Mouse (Mus musculus): ENCODE measurements around the gene Ick. TPM values are rescaled to one million over a fixed set of nuclear protein-coding genes. Genes with fewer than 3 reads are reported as not detected.
"Not testable (repeated sequence)": the region's sequence is repeated elsewhere in the genome, so short reads cannot be mapped to it uniquely, and the experiment has no call there.

Gene Ick
- polyA plus RNA-seq, 1 experiment from 2014 or later = 23.5 TPM

GRCm38 (mm10) chr9:78176201-78176727 lies 67.3 kb downstream of the Ick start:
- Histone ChIP-seq H3K27me3 (no peaks in the 10 kb centered on the region), H3K9me3 (no peaks in the 10 kb centered on the region), H3K9ac (peak overlapping the region; percentile 83), H3K4me3 (peak overlapping the region; percentile 71), H3K4me1 (peaks cover 8% of the 10 kb centered on the region; the same call in 1 of the 2 replicates), H3K36me3 (no peaks in the 10 kb centered on the region), H3K27ac (peak overlapping the region; percentile 98), H3K4me2 (peak overlapping the region; percentile 43)
- under 1% methylated on average over 22 of the region's 22 CpGs for WGBS
- ATAC-seq (ENCODE audit: insufficient number of reproducible peaks, low FRiP score, low TSS enrichment, low read depth) = no peak

- H3K4me2 ChIP-seq = peak overlapping the region; percentile 43
- 15% methylated on average over 7 of the region's 7 CpGs for WGBS
- H3K9ac ChIP-seq = peak overlapping the region; percentile 83; the same call in 1 of the 2 replicates
- peak overlapping the region; percentile 98 for H3K27ac ChIP-seq
- H3K27me3 ChIP-seq = no peaks in the 10 kb centered on the region
- ATAC-seq (ENCODE audit: insufficient number of reproducible peaks, low FRiP score, low TSS enrichment, low read depth) = no peak
- H3K4me3 ChIP-seq = peak overlapping the region; percentile 71
- no peaks in the 10 kb centered on the region for H3K9me3 ChIP-seq
- peaks cover 8% of the 10 kb centered on the region; the same call in 1 of the 2 replicates for H3K4me1 ChIP-seq
- H3K36me3 ChIP-seq = no peaks in the 10 kb centered on the region
Measured at GRCm38 (mm10) chr9:78176831-78177230, 67.8 kb downstream of the Ick start.

GRCm38 (mm10) chr9:78178197-78178596 lies 69.2 kb downstream of the Ick start:
- Histone ChIP-seq H3K4me1 (peaks cover 8% of the 10 kb centered on the region; the same call in 1 of the 2 replicates), H3K27ac (no peak overlapping the region), H3K9ac (no peak overlapping the region), H3K4me2 (no peak overlapping the region), H3K9me3 (no peaks in the 10 kb centered on the region), H3K4me3 (no peak overlapping the region), H3K27me3 (no peaks in the 10 kb centered on the region), H3K36me3 (no peaks in the 10 kb centered on the region)
- 86% methylated on average over 5 of the region's 5 CpGs for WGBS
- no peak for ATAC-seq (ENCODE audit: insufficient number of reproducible peaks, low FRiP score, low TSS enrichment, low read depth)

GRCm38 (mm10) chr9:78179071-78179470 lies 70.1 kb downstream of the Ick start:
- no peak for ATAC-seq (ENCODE audit: insufficient number of reproducible peaks, low FRiP score, low TSS enrichment, low read depth)
- Histone ChIP-seq H3K9me3 (no peaks in the 10 kb centered on the region), H3K4me3 (no peak overlapping the region), H3K36me3 (no peaks in the 10 kb centered on the region), H3K27ac (no peak overlapping the region), H3K27me3 (no peaks in the 10 kb centered on the region), H3K4me1 (peaks cover 8% of the 10 kb centered on the region; the same call in 1 of the 2 replicates), H3K4me2 (no peak overlapping the region), H3K9ac (no peak overlapping the region)
- WGBS = 82% methylated on average over 2 of the region's 2 CpGs

- not testable (repeated sequence) for H3K9ac ChIP-seq; H3K4me2 ChIP-seq; ATAC-seq (ENCODE audit: insufficient number of reproducible peaks, low FRiP score, low TSS enrichment, low read depth); H3K27me3 ChIP-seq; H3K4me3 ChIP-seq; H3K27ac ChIP-seq; H3K4me1 ChIP-seq; H3K9me3 ChIP-seq; H3K36me3 ChIP-seq
- WGBS = 95% methylated on average over 4 of the region's 7 CpGs
Measured at GRCm38 (mm10) chr9:78182474-78182873, 73.5 kb downstream of the Ick start, which contains the start of gene Gsta4. Gsta4 (plus strand) TSS chr9:78182774.

- H3K27me3 ChIP-seq = no peaks in the 10 kb centered on the region
- H3K9ac ChIP-seq = no peak overlapping the region
- H3K27ac ChIP-seq = no peak overlapping the region
- no peak for ATAC-seq (ENCODE audit: insufficient number of reproducible peaks, low FRiP score, low TSS enrichment, low read depth)
- no peak overlapping the region for H3K4me3 ChIP-seq
- H3K4me1 ChIP-seq = peaks cover 2% of the 10 kb centered on the region
- no peaks in the 10 kb centered on the region for H3K9me3 ChIP-seq
- 71% methylated on average over 9 of the region's 9 CpGs for WGBS
- no peaks in the 10 kb centered on the region for H3K36me3 ChIP-seq
- no peak overlapping the region for H3K4me2 ChIP-seq
Measured at GRCm38 (mm10) chr9:78185686-78186085, 76.7 kb downstream of the Ick start.

GRCm38 (mm10) chr9:78188910-78189309 lies 79.9 kb downstream of the Ick start:
- Histone ChIP-seq H3K27ac (no peak overlapping the region), H3K4me1 (peaks cover 19% of the 10 kb centered on the region), H3K27me3 (no peaks in the 10 kb centered on the region), H3K4me3 (no peak overlapping the region), H3K4me2 (no peak overlapping the region), H3K9me3 (no peaks in the 10 kb centered on the region), H3K9ac (no peak overlapping the region), H3K36me3 (no peaks in the 10 kb centered on the region)
- 78% methylated on average over 8 of the region's 8 CpGs for WGBS
- ATAC-seq (ENCODE audit: insufficient number of reproducible peaks, low FRiP score, low TSS enrichment, low read depth) = no peak

GRCm38 (mm10) chr9:78190651-78191634 lies 82.0 kb downstream of the Ick start:
- no peak for ATAC-seq (ENCODE audit: insufficient number of reproducible peaks, low FRiP score, low TSS enrichment, low read depth)
- Histone ChIP-seq H3K9ac (no peak overlapping the region), H3K4me3 (peak overlapping the region; percentile 50), H3K4me2 (peak overlapping the region; percentile 63), H3K27me3 (no peaks in the 10 kb centered on the region), H3K27ac (0 out of 2 replicates have a peak overlapping the region, but pooled peaks have one; percentile 43), H3K4me1 (peaks cover 24% of the 10 kb centered on the region), H3K9me3 (no peaks in the 10 kb centered on the region), H3K36me3 (no peaks in the 10 kb centered on the region)
- WGBS = 4% methylated on average over 19 of the region's 19 CpGs

GRCm38 (mm10) chr9:78191736-78192135 lies 82.7 kb downstream of the Ick start:
- ATAC-seq (ENCODE audit: insufficient number of reproducible peaks, low FRiP score, low TSS enrichment, low read depth) = no peak
- H3K9ac ChIP-seq = peak overlapping the region; percentile 14; the same call in 1 of the 2 replicates
- no peaks in the 10 kb centered on the region for H3K36me3 ChIP-seq
- WGBS = under 1% methylated on average over 18 of the region's 18 CpGs
- no peaks in the 10 kb centered on the region for H3K9me3 ChIP-seq
- H3K4me1 ChIP-seq = peaks cover 24% of the 10 kb centered on the region
- peak overlapping the region; percentile 63 for H3K27ac ChIP-seq
- no peaks in the 10 kb centered on the region for H3K27me3 ChIP-seq
- H3K4me3 ChIP-seq = peak overlapping the region; percentile 50
- H3K4me2 ChIP-seq = peak overlapping the region; percentile 63

GRCm38 (mm10) chr9:78193902-78194597 lies 85.1 kb downstream of the Ick start:
- peaks cover 24% of the 10 kb centered on the region for H3K4me1 ChIP-seq
- ATAC-seq (ENCODE audit: insufficient number of reproducible peaks, low FRiP score, low TSS enrichment, low read depth) = no peak
- H3K9me3 ChIP-seq = no peaks in the 10 kb centered on the region
- 38% methylated on average over 9 of the region's 9 CpGs for WGBS
- H3K36me3 ChIP-seq = no peaks in the 10 kb centered on the region
- H3K4me2 ChIP-seq = no peak overlapping the region
- H3K4me3 ChIP-seq = no peak overlapping the region
- H3K9ac ChIP-seq = no peak overlapping the region
- no peaks in the 10 kb centered on the region for H3K27me3 ChIP-seq
- no peak overlapping the region for H3K27ac ChIP-seq

- no peak overlapping the region for H3K27ac ChIP-seq
Measured at GRCm38 (mm10) chr9:78195034-78195433, 86.0 kb downstream of the Ick start.

More at GRCm38 (mm10) chr9:78195034-78195433, 86.0 kb downstream of the Ick start:
- Histone ChIP-seq H3K4me1 (peaks cover 24% of the 10 kb centered on the region), H3K9me3 (no peaks in the 10 kb centered on the region), H3K4me3 (no peak overlapping the region), H3K27me3 (no peaks in the 10 kb centered on the region), H3K9ac (no peak overlapping the region), H3K4me2 (no peak overlapping the region), H3K36me3 (no peaks in the 10 kb centered on the region)
- WGBS = 83% methylated on average over 11 of the region's 11 CpGs
- ATAC-seq (ENCODE audit: insufficient number of reproducible peaks, low FRiP score, low TSS enrichment, low read depth) = no peak
